Mouse (Mus musculus): ENCODE results near the gene Rbm19. TPM values are rescaled to one million over a fixed set of nuclear protein-coding genes. Genes with fewer than 3 reads are reported as not detected.
A peak's percentile ranks its signal among the peaks of the same experiment; 100 is the strongest.
"Not testable (repeated sequence)": the region's sequence is repeated elsewhere in the genome, so short reads cannot be mapped to it uniquely, and the experiment has no call there.

Gene Rbm19
- total and polyA plus RNA-seq, 3 experiments = 19.3 to 42.5 (median 25.1) TPM

- TF ChIP-seq GATA1 (IDR thresholded peaks at IDR 0.05; ENCODE audit: borderline replicate concordance, low read length) (no peak), GATA2 (IDR thresholded peaks at IDR 0.05; ENCODE audit: borderline replicate concordance, low read depth, low read length) (no peak), POLR2AphosphoS5 (IDR thresholded peaks at IDR 0.05; ENCODE audit: insufficient replicate concordance, low read depth, low read length) (no peak), TAL1 (conservative IDR thresholded peaks at IDR 0.05; ENCODE audit: low read depth, low read length) (no peak), CTCF (IDR thresholded peaks at IDR 0.05; ENCODE audit: low read depth, low read length) (peak; percentile 75)
- Histone ChIP-seq H3K4me1 (ENCODE audit: insufficient read depth, low read depth, low read length) (peaks cover 6% of the 10 kb centered on the region; the same call in 1 of the 2 replicates), H3K4me3 (ENCODE audit: low read depth, low read length) (no peak overlapping the region), H3K36me3 (replicated peaks) (no peaks in the 10 kb centered on the region), H3K27me3 (ENCODE audit: insufficient read depth, low read length) (peaks cover 32% of the 10 kb centered on the region), H3K9me3 (replicated peaks) (no peaks in the 10 kb centered on the region)
- ATAC-seq (ENCODE audit: extremely low read depth, insufficient number of reproducible peaks, low FRiP score, poor library complexity, severe bottlenecking) (peak; percentile 30; the same call in 1 of the 2 replicates), DNase-seq (ENCODE audit: low spot score) (peak; percentile 18)
These were observed 9.7 kb upstream of the Rbm19 start for GRCm38 (mm10) chr5:120106424-120107073.

- DNase-seq (ENCODE audit: low spot score) (no peak), ATAC-seq (ENCODE audit: extremely low read depth, insufficient number of reproducible peaks, low FRiP score, poor library complexity, severe bottlenecking) (no peak)
- H3K9me3 ChIP-seq (replicated peaks) = no peaks in the 10 kb centered on the region; the same call in 1 of the 2 replicates
- peaks cover 11% of the 10 kb centered on the region for H3K4me1 ChIP-seq (ENCODE audit: insufficient read depth, low read depth, low read length)
- H3K36me3 ChIP-seq (replicated peaks) = peaks cover 18% of the 10 kb centered on the region
- TF ChIP-seq GATA2 (IDR thresholded peaks at IDR 0.05; ENCODE audit: borderline replicate concordance, low read depth, low read length) = no peak
- TF ChIP-seq POLR2AphosphoS5 (IDR thresholded peaks at IDR 0.05; ENCODE audit: insufficient replicate concordance, low read depth, low read length) = no peak
- no peak for TF ChIP-seq GATA1 (IDR thresholded peaks at IDR 0.05; ENCODE audit: borderline replicate concordance, low read length)
- no peak for TF ChIP-seq CTCF (IDR thresholded peaks at IDR 0.05; ENCODE audit: low read depth, low read length)
- TF ChIP-seq TAL1 (conservative IDR thresholded peaks at IDR 0.05; ENCODE audit: low read depth, low read length) = no peak
- H3K4me3 ChIP-seq (ENCODE audit: low read depth, low read length) = no peak overlapping the region
- H3K27me3 ChIP-seq (ENCODE audit: insufficient read depth, low read length) = peaks cover 24% of the 10 kb centered on the region
These were observed 1.9 kb upstream of the Rbm19 start for GRCm38 (mm10) chr5:120114361-120114760.

- peaks cover 14% of the 10 kb centered on the region for H3K27me3 ChIP-seq (ENCODE audit: insufficient read depth, low read length)
- DNase-seq (ENCODE audit: low spot score); H3K9me3 ChIP-seq (replicated peaks); ATAC-seq (ENCODE audit: extremely low read depth, insufficient number of reproducible peaks, low FRiP score, poor library complexity, severe bottlenecking): not testable (repeated sequence)
- peaks cover 11% of the 10 kb centered on the region for H3K4me1 ChIP-seq (ENCODE audit: insufficient read depth, low read depth, low read length)
- peak overlapping the region; percentile 93 for H3K4me3 ChIP-seq (ENCODE audit: low read depth, low read length)
- H3K36me3 ChIP-seq (replicated peaks) = peaks cover 46% of the 10 kb centered on the region
These were observed 896 bp downstream of the Rbm19 start for GRCm38 (mm10) chr5:120117161-120117560.

- ATAC-seq (ENCODE audit: extremely low read depth, insufficient number of reproducible peaks, low FRiP score, poor library complexity, severe bottlenecking) = no peak
- Histone ChIP-seq H3K4me1 (ENCODE audit: insufficient read depth, low read depth, low read length) (peaks cover 43% of the 10 kb centered on the region), H3K27me3 (ENCODE audit: insufficient read depth, low read length) (no peaks in the 10 kb centered on the region), H3K36me3 (replicated peaks) (peaks cover 100% of the 10 kb centered on the region), H3K9me3 (replicated peaks) (0 out of 2 replicates have a peak, but pooled peaks cover 3% of the 10 kb centered on the region), H3K4me3 (ENCODE audit: low read depth, low read length) (no peak overlapping the region)
- TF ChIP-seq TAL1 (conservative IDR thresholded peaks at IDR 0.05; ENCODE audit: low read depth, low read length) (no peak), GATA1 (IDR thresholded peaks at IDR 0.05; ENCODE audit: borderline replicate concordance, low read length) (no peak), CTCF (IDR thresholded peaks at IDR 0.05; ENCODE audit: low read depth, low read length) (no peak), GATA2 (IDR thresholded peaks at IDR 0.05; ENCODE audit: borderline replicate concordance, low read depth, low read length) (no peak), POLR2AphosphoS5 (IDR thresholded peaks at IDR 0.05; ENCODE audit: insufficient replicate concordance, low read depth, low read length) (no peak)
- no peak for DNase-seq (ENCODE audit: low spot score)
These were observed 8.8 kb downstream of the Rbm19 start for GRCm38 (mm10) chr5:120124881-120125690.

- H3K36me3 ChIP-seq (replicated peaks) = peaks cover 100% of the 10 kb centered on the region
- TF ChIP-seq CTCF (IDR thresholded peaks at IDR 0.05; ENCODE audit: low read depth, low read length) (peak; percentile 99), POLR2AphosphoS5 (IDR thresholded peaks at IDR 0.05; ENCODE audit: insufficient replicate concordance, low read depth, low read length) (0 out of 2 replicates have a peak, but pooled peaks have one; percentile 28), TAL1 (conservative IDR thresholded peaks at IDR 0.05; ENCODE audit: low read depth, low read length) (no peak), GATA1 (IDR thresholded peaks at IDR 0.05; ENCODE audit: borderline replicate concordance, low read length) (no peak), GATA2 (IDR thresholded peaks at IDR 0.05; ENCODE audit: borderline replicate concordance, low read depth, low read length) (no peak)
- H3K4me1 ChIP-seq (ENCODE audit: insufficient read depth, low read depth, low read length) = peaks cover 66% of the 10 kb centered on the region
- H3K27me3 ChIP-seq (ENCODE audit: insufficient read depth, low read length) = no peaks in the 10 kb centered on the region
- DNase-seq (ENCODE audit: low spot score) (peak; percentile 26), ATAC-seq (ENCODE audit: extremely low read depth, insufficient number of reproducible peaks, low FRiP score, poor library complexity, severe bottlenecking) (no peak; the same call in 1 of the 2 replicates)
- H3K4me3 ChIP-seq (ENCODE audit: low read depth, low read length) = no peak overlapping the region
- H3K9me3 ChIP-seq (replicated peaks) = 0 out of 2 replicates have a peak, but pooled peaks cover 1% of the 10 kb centered on the region
These were observed 11.4 kb downstream of the Rbm19 start for GRCm38 (mm10) chr5:120127641-120128040.

- Histone ChIP-seq H3K36me3 (replicated peaks) (peaks cover 100% of the 10 kb centered on the region), H3K9me3 (replicated peaks) (no peaks in the 10 kb centered on the region), H3K27me3 (ENCODE audit: insufficient read depth, low read length) (no peaks in the 10 kb centered on the region), H3K4me3 (ENCODE audit: low read depth, low read length) (no peak overlapping the region), H3K4me1 (ENCODE audit: insufficient read depth, low read depth, low read length) (peaks cover 73% of the 10 kb centered on the region)
- DNase-seq (ENCODE audit: low spot score) = no peak
- no peak for ATAC-seq (ENCODE audit: extremely low read depth, insufficient number of reproducible peaks, low FRiP score, poor library complexity, severe bottlenecking)
- TF ChIP-seq POLR2AphosphoS5 (IDR thresholded peaks at IDR 0.05; ENCODE audit: insufficient replicate concordance, low read depth, low read length) (no peak), TAL1 (conservative IDR thresholded peaks at IDR 0.05; ENCODE audit: low read depth, low read length) (no peak), GATA2 (IDR thresholded peaks at IDR 0.05; ENCODE audit: borderline replicate concordance, low read depth, low read length) (no peak), GATA1 (IDR thresholded peaks at IDR 0.05; ENCODE audit: borderline replicate concordance, low read length) (no peak), CTCF (IDR thresholded peaks at IDR 0.05; ENCODE audit: low read depth, low read length) (no peak)
These were observed 12.2 kb downstream of the Rbm19 start for GRCm38 (mm10) chr5:120128511-120128910.
